Mouse (Mus musculus): ENCODE measurements at regions not wholly inside any gene's neighbourhood (a gene's known extent, or its start where the extent isn't known, plus 50 kb on each side); places are given as distances from the start of the nearest gene placed in this dataset.

DNA sequence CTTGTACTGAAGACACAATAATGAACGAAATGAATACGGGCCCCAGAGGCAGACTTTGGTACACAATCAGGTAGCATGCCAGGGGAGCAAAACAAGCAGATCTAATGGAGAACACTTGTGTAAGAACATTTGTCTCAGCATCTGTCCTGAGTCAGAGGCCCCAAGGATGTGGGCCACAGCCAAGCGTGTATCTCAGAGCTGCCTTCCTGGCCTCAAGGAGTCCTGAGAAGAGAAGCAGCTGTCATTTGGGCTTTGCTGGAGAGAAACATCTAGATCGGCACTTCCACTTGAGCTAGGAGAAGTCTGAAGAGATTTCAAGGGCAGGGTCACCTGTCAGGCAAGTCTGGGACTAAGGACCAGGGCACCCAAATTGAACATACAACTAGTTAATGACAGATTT lies 76.8 kb upstream of the Egln3 start:
- no peak for TF ChIP-seq CTCF (IDR thresholded peaks at IDR 0.05; ENCODE audit: low read depth, low read length)
- TF ChIP-seq GATA2 (IDR thresholded peaks at IDR 0.05; ENCODE audit: borderline replicate concordance, low read depth, low read length): no peak
- TF ChIP-seq GATA1 (IDR thresholded peaks at IDR 0.05; ENCODE audit: borderline replicate concordance, low read length): no peak
- TF ChIP-seq TAL1 (conservative IDR thresholded peaks at IDR 0.05; ENCODE audit: low read depth, low read length): no peak
- TF ChIP-seq POLR2AphosphoS5 (IDR thresholded peaks at IDR 0.05; ENCODE audit: insufficient replicate concordance, low read depth, low read length): no peak
- no peaks in the 10 kb centered on the region for H3K27me3 ChIP-seq (ENCODE audit: insufficient read depth, low read length)
- no peak for ATAC-seq (ENCODE audit: extremely low read depth, insufficient number of reproducible peaks, low FRiP score, poor library complexity, severe bottlenecking)
- H3K36me3 ChIP-seq (replicated peaks): no peaks in the 10 kb centered on the region
- H3K4me1 ChIP-seq (ENCODE audit: insufficient read depth, low read depth, low read length): no peaks in the 10 kb centered on the region
- H3K9me3 ChIP-seq (replicated peaks): peaks cover 64% of the 10 kb centered on the region
- DNase-seq (ENCODE audit: low spot score): no peak
- H3K4me3 ChIP-seq (ENCODE audit: low read depth, low read length): no peak overlapping the region

- no peak overlapping the region for H3K4me3 ChIP-seq (ENCODE audit: low read depth, low read length)
- DNase-seq (ENCODE audit: low spot score) (no peak), ATAC-seq (ENCODE audit: extremely low read depth, insufficient number of reproducible peaks, low FRiP score, poor library complexity, severe bottlenecking) (no peak)
- peaks cover 64% of the 10 kb centered on the region for H3K9me3 ChIP-seq (replicated peaks)
- H3K27me3 ChIP-seq (ENCODE audit: insufficient read depth, low read length): no peaks in the 10 kb centered on the region
- H3K4me1 ChIP-seq (ENCODE audit: insufficient read depth, low read depth, low read length): no peaks in the 10 kb centered on the region
- TF ChIP-seq POLR2AphosphoS5 (IDR thresholded peaks at IDR 0.05; ENCODE audit: insufficient replicate concordance, low read depth, low read length) (no peak), GATA2 (IDR thresholded peaks at IDR 0.05; ENCODE audit: borderline replicate concordance, low read depth, low read length) (no peak)
- H3K36me3 ChIP-seq (replicated peaks): no peaks in the 10 kb centered on the region
Measured at GRCm38 (mm10) chr12:54280001-54280400, 76.3 kb upstream of the Egln3 start.

DNA sequence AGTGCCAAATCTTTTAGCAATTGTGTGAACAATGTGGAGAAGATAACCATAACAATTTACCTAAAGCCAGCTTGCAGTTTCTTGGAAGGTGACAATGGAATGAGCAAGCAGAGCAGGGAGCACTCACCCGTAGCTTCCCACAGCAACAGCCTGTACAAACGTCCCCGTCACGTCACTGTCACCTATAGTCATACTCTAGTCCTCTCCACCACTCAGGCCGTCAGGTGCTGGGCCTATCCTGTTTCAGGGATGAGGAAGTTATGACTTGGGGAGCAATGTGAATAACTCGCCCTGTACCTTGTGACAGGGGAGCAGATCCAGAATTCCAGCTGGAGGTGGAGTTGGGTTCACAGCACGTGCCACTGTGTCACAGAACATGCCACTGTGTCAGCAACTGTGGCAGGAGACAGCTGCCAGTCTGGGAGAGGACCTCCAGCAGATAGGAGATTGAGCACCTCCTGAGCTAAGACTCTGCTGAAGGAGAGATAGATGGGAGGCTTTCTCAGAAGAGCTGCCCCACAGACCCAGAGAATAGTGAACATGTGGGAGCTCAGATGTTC lies 73.4 kb upstream of the Egln3 start:
- TF ChIP-seq TAL1 (conservative IDR thresholded peaks at IDR 0.05; ENCODE audit: low read depth, low read length) (no peak), CTCF (IDR thresholded peaks at IDR 0.05; ENCODE audit: low read depth, low read length) (no peak), POLR2AphosphoS5 (IDR thresholded peaks at IDR 0.05; ENCODE audit: insufficient replicate concordance, low read depth, low read length) (no peak), GATA1 (IDR thresholded peaks at IDR 0.05; ENCODE audit: borderline replicate concordance, low read length) (no peak), GATA2 (IDR thresholded peaks at IDR 0.05; ENCODE audit: borderline replicate concordance, low read depth, low read length) (no peak)

GRCm38 (mm10) chr12:54273506-54273905 lies 69.8 kb upstream of the Egln3 start:
- Histone ChIP-seq H3K9me3 (replicated peaks) (peaks cover 56% of the 10 kb centered on the region), H3K36me3 (replicated peaks) (no peaks in the 10 kb centered on the region), H3K27me3 (ENCODE audit: insufficient read depth, low read length) (no peaks in the 10 kb centered on the region), H3K4me1 (ENCODE audit: insufficient read depth, low read depth, low read length) (no peaks in the 10 kb centered on the region), H3K4me3 (ENCODE audit: low read depth, low read length) (no peak overlapping the region)
- DNase-seq (ENCODE audit: low spot score): no peak
- no peak for TF ChIP-seq CTCF (IDR thresholded peaks at IDR 0.05; ENCODE audit: low read depth, low read length)
- TF ChIP-seq GATA1 (IDR thresholded peaks at IDR 0.05; ENCODE audit: borderline replicate concordance, low read length): no peak
- TF ChIP-seq TAL1 (conservative IDR thresholded peaks at IDR 0.05; ENCODE audit: low read depth, low read length): no peak
- TF ChIP-seq GATA2 (IDR thresholded peaks at IDR 0.05; ENCODE audit: borderline replicate concordance, low read depth, low read length): no peak
- no peak for TF ChIP-seq POLR2AphosphoS5 (IDR thresholded peaks at IDR 0.05; ENCODE audit: insufficient replicate concordance, low read depth, low read length)
- no peak for ATAC-seq (ENCODE audit: extremely low read depth, insufficient number of reproducible peaks, low FRiP score, poor library complexity, severe bottlenecking)

More for the DNA sequence above, 73.4 kb upstream of the Egln3 start:
- Histone ChIP-seq H3K9me3 (replicated peaks) (peaks cover 55% of the 10 kb centered on the region), H3K36me3 (replicated peaks) (no peaks in the 10 kb centered on the region), H3K27me3 (ENCODE audit: insufficient read depth, low read length) (no peaks in the 10 kb centered on the region), H3K4me1 (ENCODE audit: insufficient read depth, low read depth, low read length) (no peaks in the 10 kb centered on the region), H3K4me3 (ENCODE audit: low read depth, low read length) (no peak overlapping the region)
- DNase-seq (ENCODE audit: low spot score) (no peak), ATAC-seq (ENCODE audit: extremely low read depth, insufficient number of reproducible peaks, low FRiP score, poor library complexity, severe bottlenecking) (no peak)

- ATAC-seq (ENCODE audit: extremely low read depth, insufficient number of reproducible peaks, low FRiP score, poor library complexity, severe bottlenecking): no peak
- no peaks in the 10 kb centered on the region for H3K4me1 ChIP-seq (ENCODE audit: insufficient read depth, low read depth, low read length)
- H3K4me3 ChIP-seq (ENCODE audit: low read depth, low read length): no peak overlapping the region
- no peaks in the 10 kb centered on the region for H3K36me3 ChIP-seq (replicated peaks)
- no peaks in the 10 kb centered on the region for H3K27me3 ChIP-seq (ENCODE audit: insufficient read depth, low read length)
- no peak for DNase-seq (ENCODE audit: low spot score)
- no peak for TF ChIP-seq TAL1 (conservative IDR thresholded peaks at IDR 0.05; ENCODE audit: low read depth, low read length)
- TF ChIP-seq GATA1 (IDR thresholded peaks at IDR 0.05; ENCODE audit: borderline replicate concordance, low read length): no peak
- no peak for TF ChIP-seq CTCF (IDR thresholded peaks at IDR 0.05; ENCODE audit: low read depth, low read length)
- TF ChIP-seq GATA2 (IDR thresholded peaks at IDR 0.05; ENCODE audit: borderline replicate concordance, low read depth, low read length): no peak
- TF ChIP-seq POLR2AphosphoS5 (IDR thresholded peaks at IDR 0.05; ENCODE audit: insufficient replicate concordance, low read depth, low read length): no peak
- H3K9me3 ChIP-seq (replicated peaks): peaks cover 61% of the 10 kb centered on the region
Measured at GRCm38 (mm10) chr12:54272696-54273095, 69.0 kb upstream of the Egln3 start.

DNA sequence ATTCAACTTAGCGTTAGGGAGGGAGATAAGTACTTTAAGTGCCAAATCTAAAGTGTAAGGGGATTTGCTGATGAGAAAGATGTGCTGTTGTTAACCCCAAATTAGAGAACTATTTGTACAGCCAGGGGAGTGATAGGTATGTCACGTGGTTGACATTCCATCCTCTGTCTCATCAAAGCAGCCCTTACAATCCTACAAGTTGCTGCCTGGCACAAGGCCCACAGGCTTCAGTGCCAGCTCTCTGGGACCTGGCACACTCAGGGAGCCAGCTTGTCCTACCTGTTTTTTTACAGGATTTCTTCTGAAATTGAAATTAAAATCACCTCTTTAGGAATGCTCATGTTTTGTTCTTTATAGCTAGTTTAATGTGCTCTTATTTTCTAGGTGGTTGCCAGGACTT lies 68.6 kb upstream of the Egln3 start:
- no peak for TF ChIP-seq CTCF (IDR thresholded peaks at IDR 0.05; ENCODE audit: low read depth, low read length)
- no peak for TF ChIP-seq POLR2AphosphoS5 (IDR thresholded peaks at IDR 0.05; ENCODE audit: insufficient replicate concordance, low read depth, low read length)
- no peak for TF ChIP-seq GATA2 (IDR thresholded peaks at IDR 0.05; ENCODE audit: borderline replicate concordance, low read depth, low read length)
- no peak for TF ChIP-seq GATA1 (IDR thresholded peaks at IDR 0.05; ENCODE audit: borderline replicate concordance, low read length)
- H3K4me1 ChIP-seq (ENCODE audit: insufficient read depth, low read depth, low read length): no peaks in the 10 kb centered on the region
- H3K4me3 ChIP-seq (ENCODE audit: low read depth, low read length): no peak overlapping the region
- H3K9me3 ChIP-seq (replicated peaks): peaks cover 56% of the 10 kb centered on the region
- H3K27me3 ChIP-seq (ENCODE audit: insufficient read depth, low read length): no peaks in the 10 kb centered on the region
- DNase-seq (ENCODE audit: low spot score) (no peak), ATAC-seq (ENCODE audit: extremely low read depth, insufficient number of reproducible peaks, low FRiP score, poor library complexity, severe bottlenecking) (no peak)
- no peaks in the 10 kb centered on the region for H3K36me3 ChIP-seq (replicated peaks)

Data from G1E (cell line).